Mouse (Mus musculus) E14TG2a.4 (cell line): ENCODE measurements at regions not wholly inside any gene's neighbourhood (a gene's known extent, or its start where the extent isn't known, plus 50 kb on each side); places are given as distances from the start of the nearest gene placed in this dataset.
"Not testable (repeated sequence)": the region's sequence is repeated elsewhere in the genome, so short reads cannot be mapped to it uniquely, and the experiment has no call there.

Source experiments
- H3K27me3 ChIP-seq: 2 replicates; pipeline ENCODE4 v1.6.1; 2014; ENCODE audit warnings: low read length, control low read depth; ENCODE audit not compliant: insufficient read depth
- H3K36me3 ChIP-seq: 2 replicates; pipeline ENCODE4 v1.6.1; 2014; ENCODE audit warnings: low read length, control low read depth; ENCODE audit not compliant: insufficient read depth
- H3K4me1 ChIP-seq: replicated peaks from 2 replicates; pipeline ENCODE4 v1.6.1; 2014; ENCODE audit warnings: low read depth, low read length, control low read depth
- H3K4me3 ChIP-seq: replicated peaks from 2 replicates; pipeline ENCODE4 v1.5.1; 2014; ENCODE audit warnings: mild to moderate bottlenecking, low read length
- H3K9me3 ChIP-seq: 2 replicates; pipeline ENCODE4 v1.6.1; 2014; ENCODE audit warnings: low read length, control low read depth
- CTCF ChIP-seq: conservative IDR thresholded peaks from 2 replicates; pipeline ENCODE4 v1.5.1; 2014; ENCODE audit warnings: low read length
- NANOG ChIP-seq: IDR thresholded peaks from 2 replicates; pipeline ENCODE4 v1.6.1; 2014; ENCODE audit warnings: borderline replicate concordance, low read length, mixed read lengths
- POU5F1 ChIP-seq: IDR thresholded peaks from 2 replicates; pipeline ENCODE4 v1.6.1; 2014; ENCODE audit warnings: low read length, borderline replicate concordance

DNA sequence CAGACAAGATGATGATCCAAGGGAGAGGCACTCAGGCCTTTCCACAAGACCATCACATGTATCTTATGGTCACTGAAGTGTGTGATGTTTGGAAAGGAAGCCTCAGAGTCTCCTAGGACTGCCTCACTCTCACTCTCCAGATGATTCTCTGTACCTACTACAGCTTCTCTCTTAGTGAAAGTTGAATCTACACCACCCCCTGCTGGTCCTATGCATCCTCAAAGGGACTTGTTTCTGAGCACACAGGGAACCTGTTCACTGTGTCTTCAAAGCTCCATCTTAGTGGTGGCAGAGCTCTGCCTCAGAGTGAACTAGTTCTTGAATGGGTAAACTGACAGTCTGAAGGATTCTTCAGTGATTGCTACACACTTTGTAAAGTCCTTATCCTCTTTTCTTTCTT lies 749.5 kb upstream of the Zfp386 start:
- H3K9me3 ChIP-seq, H3K4me3 ChIP-seq, H3K4me1 ChIP-seq, H3K27me3 ChIP-seq, H3K36me3 ChIP-seq: not testable (repeated sequence)

DNA sequence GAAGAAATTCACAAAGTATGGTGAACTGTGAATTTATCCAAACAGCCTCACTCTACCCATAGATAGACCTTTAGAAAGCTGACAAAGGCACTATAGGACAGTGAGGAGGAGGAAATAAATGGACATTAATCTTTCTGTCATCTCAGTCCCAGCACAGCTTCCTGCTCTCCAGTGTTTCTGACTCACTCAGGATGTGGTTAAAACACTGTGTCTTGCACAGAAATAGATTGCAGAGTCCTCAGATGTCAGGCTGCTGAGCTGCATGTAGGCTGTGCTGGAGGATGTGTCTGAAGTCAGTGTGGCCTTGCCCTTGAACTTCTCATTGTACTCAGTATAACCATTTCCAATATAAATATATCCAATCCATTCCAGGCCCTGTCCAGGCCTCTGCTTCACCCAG lies 735.6 kb upstream of the Zfp386 start:
- no peaks in the 10 kb centered on the region for H3K27me3 ChIP-seq
- no peaks in the 10 kb centered on the region for H3K9me3 ChIP-seq
- H3K4me1 ChIP-seq: no peaks in the 10 kb centered on the region
- TF ChIP-seq POU5F1 (no peak), CTCF (no peak), NANOG (no peak)
- H3K36me3 ChIP-seq: no peaks in the 10 kb centered on the region
- H3K4me3 ChIP-seq: no peak overlapping the region

DNA sequence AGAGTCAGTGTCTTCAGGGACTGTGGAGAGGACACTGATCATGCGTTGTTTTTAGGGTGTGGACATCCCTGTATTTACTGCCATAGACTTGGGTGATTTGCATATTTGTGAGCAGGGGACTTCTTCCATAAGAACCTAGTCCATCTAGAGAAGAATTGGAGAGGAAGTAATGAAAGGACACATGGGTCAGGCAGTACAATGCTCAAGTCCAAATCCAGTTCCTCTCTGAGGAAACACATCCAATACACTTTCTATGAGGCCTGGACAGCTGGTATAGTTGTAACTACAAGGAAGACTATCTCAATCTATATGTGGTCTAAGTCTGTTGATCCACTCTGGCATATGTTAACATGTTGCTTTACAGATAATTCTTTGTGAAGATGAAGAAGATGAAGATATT lies 734.9 kb upstream of the Zfp386 start:
- not testable (repeated sequence) for H3K36me3 ChIP-seq, H3K9me3 ChIP-seq, H3K4me3 ChIP-seq, H3K27me3 ChIP-seq, H3K4me1 ChIP-seq

DNA sequence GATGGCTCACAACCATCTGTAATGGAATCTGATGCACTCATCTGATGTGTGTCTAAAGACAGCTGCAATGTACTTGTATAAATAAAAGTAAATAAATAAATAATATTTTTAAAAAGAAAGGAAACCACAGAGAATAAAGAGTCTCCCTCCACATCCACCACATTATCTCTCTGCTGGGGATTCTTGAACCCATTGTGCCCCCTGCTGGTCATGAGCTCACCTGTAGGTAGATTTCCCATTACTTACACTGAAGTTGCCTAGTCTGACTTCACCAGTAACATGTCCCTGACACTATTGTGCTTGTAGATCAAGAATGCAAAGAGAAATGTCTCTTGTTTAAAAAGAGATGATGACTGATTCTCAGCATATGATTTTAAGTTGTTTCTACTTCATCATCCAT lies 726.9 kb upstream of the Zfp386 start:
- not testable (repeated sequence) for H3K4me1 ChIP-seq, H3K36me3 ChIP-seq, H3K9me3 ChIP-seq, H3K27me3 ChIP-seq, H3K4me3 ChIP-seq

DNA sequence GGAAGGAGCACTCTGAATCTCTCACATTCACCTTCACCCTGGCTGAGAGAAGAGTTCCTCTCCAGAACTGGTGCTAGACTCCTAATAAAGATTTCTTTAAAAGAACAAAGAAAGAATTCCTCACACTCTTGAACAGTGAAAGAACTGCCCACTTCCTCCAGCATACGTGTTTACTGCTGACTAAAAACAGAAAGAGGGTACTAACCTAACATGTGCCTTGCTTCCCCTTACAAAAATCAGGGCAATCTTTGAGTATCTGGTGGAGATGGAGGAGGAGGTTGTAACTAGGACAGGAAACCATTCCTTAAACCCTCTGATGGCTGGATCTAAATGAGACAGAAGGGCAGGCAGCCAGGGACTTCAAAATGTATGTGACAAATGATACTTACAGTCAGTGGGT lies 719.1 kb upstream of the Zfp386 start:
- Histone ChIP-seq H3K36me3 (no peaks in the 10 kb centered on the region), H3K9me3 (peaks cover under 1% of the 10 kb centered on the region; the same call in 1 of the 2 replicates), H3K4me3 (no peak overlapping the region), H3K27me3 (no peaks in the 10 kb centered on the region), H3K4me1 (no peaks in the 10 kb centered on the region)
- TF ChIP-seq POU5F1 (no peak), CTCF (no peak), NANOG (no peak)

DNA sequence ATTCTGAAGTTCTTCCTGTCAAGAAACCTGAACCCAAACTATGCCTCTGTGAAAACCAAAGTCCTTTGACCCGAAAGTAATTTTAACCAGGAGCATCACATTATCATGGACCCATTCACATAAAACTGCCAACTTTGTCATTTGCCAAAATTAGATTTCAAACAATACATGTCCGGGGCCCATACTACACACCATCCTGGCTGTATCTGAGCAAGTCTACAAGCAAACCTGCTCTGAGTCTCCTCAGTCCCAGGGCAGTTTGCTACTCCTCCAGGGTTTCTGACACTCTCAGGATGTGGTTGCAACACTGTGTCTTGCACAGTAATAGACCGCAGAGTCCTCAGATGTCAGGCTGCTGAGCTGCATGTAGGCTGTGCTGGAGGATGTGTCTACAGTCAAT lies 712.8 kb upstream of the Zfp386 start:
- not testable (repeated sequence) for H3K36me3 ChIP-seq, H3K4me1 ChIP-seq, H3K9me3 ChIP-seq, H3K27me3 ChIP-seq, H3K4me3 ChIP-seq

DNA sequence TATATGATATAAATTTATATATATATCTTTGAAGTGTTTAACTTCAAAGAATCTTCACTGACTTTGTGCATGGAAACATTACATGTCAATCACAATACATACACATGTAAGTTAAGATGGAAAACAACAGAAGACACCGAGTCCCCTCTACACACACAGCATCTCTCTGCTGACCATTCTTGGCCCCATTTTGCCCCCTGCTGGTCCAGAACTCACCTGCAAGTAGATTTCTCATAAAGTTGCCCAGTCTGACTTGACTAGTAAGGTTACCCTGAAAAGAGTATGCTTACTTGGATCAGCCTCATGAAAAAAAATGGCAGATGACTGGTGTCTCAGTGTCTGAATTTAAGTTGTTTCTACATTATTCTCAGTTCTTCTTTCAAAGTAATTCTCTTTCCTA lies 710.9 kb upstream of the Zfp386 start:
- Histone ChIP-seq H3K4me3 (no peak overlapping the region), H3K36me3 (no peaks in the 10 kb centered on the region), H3K27me3 (no peaks in the 10 kb centered on the region), H3K9me3 (peaks cover 3% of the 10 kb centered on the region; the same call in 1 of the 2 replicates), H3K4me1 (no peaks in the 10 kb centered on the region)
- TF ChIP-seq POU5F1 (no peak), NANOG (no peak), CTCF (no peak)

DNA sequence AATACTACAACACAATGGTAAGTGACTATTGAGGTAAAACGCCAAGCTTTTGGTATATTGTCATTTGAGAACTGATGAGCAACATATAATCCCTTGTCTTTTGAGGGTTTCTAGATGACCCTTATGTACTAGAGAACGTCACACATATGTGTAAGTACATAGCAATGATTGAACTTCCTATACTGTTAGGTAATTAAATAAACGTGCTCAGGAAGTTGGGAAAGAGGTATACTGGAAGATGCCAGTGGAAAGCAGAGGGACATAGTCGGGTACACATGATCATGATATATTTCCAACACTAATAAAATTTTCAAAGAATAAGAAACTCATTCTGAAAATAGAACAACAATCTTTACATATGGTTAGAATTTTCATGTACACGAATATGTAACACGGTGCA lies 701.4 kb upstream of the Zfp386 start:
- not testable (repeated sequence) for H3K4me1 ChIP-seq, H3K36me3 ChIP-seq, H3K9me3 ChIP-seq, H3K4me3 ChIP-seq, H3K27me3 ChIP-seq

DNA sequence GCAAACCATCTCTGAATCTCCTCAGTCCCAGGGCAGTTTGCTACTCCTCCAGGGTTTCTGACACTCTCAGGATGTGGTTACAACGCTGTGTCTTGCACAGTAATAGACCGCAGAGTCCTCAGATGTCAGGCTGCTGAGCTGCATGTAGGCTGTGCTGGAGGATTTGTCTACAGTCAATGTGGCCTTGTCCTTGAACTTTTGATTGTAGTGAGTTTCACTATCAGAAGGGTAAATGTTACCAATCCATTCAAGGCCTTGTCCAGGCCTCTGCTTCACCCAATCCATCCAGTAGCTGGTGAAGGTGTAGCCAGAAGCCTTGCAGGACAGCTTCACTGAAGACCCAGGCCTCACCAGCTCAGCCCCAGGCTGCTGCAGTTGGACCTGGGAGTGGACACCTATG lies 688.5 kb upstream of the Zfp386 start:
- not testable (repeated sequence) for H3K36me3 ChIP-seq, H3K4me3 ChIP-seq, H3K27me3 ChIP-seq, H3K4me1 ChIP-seq, H3K9me3 ChIP-seq

DNA sequence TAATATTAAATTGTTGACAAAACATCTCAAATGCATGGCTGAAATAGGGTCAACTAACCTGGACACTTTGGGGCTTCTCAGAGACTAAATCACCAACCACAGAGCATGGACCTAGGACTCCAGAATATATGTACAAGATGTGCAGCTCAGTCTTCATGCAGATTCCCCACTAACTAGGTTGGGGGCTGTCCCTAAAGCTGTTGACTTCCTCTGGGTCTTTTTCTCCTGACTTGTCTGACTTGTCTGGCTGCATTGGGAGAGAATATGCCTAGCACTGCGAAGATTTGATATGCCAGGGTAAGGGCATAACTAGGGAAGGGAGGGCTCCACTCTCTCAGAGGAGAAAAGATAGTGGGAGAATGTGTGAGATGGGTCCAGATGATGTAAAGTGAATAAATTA lies 681.9 kb upstream of the Zfp386 start:
- H3K36me3 ChIP-seq, H3K27me3 ChIP-seq, H3K9me3 ChIP-seq, H3K4me3 ChIP-seq, H3K4me1 ChIP-seq: not testable (repeated sequence)

DNA sequence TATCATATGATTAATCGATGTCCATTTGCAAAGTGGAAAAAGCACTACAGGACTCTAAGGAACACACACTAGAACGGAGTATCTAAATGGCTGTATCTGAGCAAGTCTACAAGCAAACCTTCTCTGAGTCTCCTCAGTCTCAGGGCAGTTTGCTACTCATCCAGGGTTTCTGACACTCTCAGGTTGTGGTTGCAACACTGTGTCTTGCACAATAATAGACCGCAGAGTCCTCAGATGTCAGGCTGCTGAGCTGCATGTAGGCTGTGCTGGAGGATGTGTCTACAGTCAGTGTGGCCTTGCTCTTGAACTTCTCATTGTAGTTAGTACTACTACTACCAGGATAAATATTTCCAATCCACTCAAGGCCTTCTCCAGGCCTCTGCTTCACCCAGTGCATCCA lies 675.7 kb upstream of the Zfp386 start:
- H3K27me3 ChIP-seq, H3K36me3 ChIP-seq, H3K4me3 ChIP-seq, H3K9me3 ChIP-seq, H3K4me1 ChIP-seq: not testable (repeated sequence)

DNA sequence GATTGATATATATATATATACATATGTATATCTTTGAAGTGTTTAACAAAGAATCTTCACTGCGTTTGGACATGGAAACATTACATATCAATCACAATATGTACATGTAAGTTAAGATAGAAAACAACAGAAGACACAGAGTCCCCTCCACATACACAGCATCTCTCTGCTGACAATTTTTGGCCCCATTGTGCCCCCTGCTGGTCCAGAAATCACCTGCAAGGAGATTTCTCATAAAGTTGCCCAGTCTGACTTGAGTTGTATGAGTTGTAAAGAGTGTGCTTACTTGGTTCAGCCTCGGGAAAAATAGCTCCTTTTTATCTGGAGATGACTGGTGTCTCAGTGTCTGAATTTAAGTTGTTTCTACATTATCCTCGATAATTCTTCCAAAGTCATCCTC lies 674.5 kb upstream of the Zfp386 start:
- not testable (repeated sequence) for H3K36me3 ChIP-seq, H3K9me3 ChIP-seq, H3K4me3 ChIP-seq, H3K4me1 ChIP-seq, H3K27me3 ChIP-seq

DNA sequence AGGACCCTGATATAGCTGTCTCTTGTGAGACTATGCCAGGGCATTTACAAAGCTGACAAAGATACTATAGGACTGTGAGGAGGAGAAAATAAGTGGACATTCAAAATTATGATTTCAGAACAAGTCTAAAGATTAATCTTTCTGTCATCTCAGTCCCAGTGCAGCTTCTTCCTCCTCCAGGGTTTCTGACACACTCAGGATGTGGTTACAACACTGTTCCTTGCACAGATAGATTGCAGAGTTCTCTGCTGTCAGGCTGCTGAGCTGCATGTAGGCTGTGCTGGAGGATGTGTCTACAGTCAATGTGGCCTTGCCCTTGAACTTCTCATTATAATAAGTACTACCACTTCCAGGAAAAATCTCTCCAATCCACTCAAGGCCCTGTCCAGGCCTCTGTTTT lies 661.0 kb upstream of the Zfp386 start:
- not testable (repeated sequence) for H3K9me3 ChIP-seq, H3K4me3 ChIP-seq, H3K36me3 ChIP-seq, H3K27me3 ChIP-seq, H3K4me1 ChIP-seq
